Mouse (Mus musculus) heart, embryonic 11.5 days (tissue): Measurements from ENCODE around the gene Ppp1r12b. TPM values are rescaled to one million over a fixed set of nuclear protein-coding genes. Genes with fewer than 3 reads are reported as not detected.

Experiments used
- ATAC-seq: fragments of 200-750 bp; cut with Nextera tagmentation; replicated peaks from 2 replicates; pipeline ENCODE4 v1.8.0; 2017; ENCODE audit warnings: moderate library complexity; ENCODE audit not compliant: insufficient number of reproducible peaks, low FRiP score, low TSS enrichment
- H3K27ac ChIP-seq: fragments of 300-500 bp; sonication (generic); 2 replicates; pipeline ENCODE4 v1.5.1; 2014; ENCODE audit warnings: mild to moderate bottlenecking, low read depth, low read length
- H3K27me3 ChIP-seq: fragments of 300-500 bp; sonication (generic); 2 replicates; pipeline ENCODE4 v1.6.1; 2014; ENCODE audit warnings: mild to moderate bottlenecking, low read length, mixed read lengths; ENCODE audit not compliant: control insufficient read depth, insufficient read depth
- H3K36me3 ChIP-seq: fragments of 300-500 bp; sonication (generic); 2 replicates; pipeline ENCODE4 v1.6.1; 2014; ENCODE audit warnings: mild to moderate bottlenecking, low read length, moderate library complexity, mixed read lengths; ENCODE audit not compliant: control insufficient read depth, insufficient read depth
- H3K4me1 ChIP-seq: fragments of 300-500 bp; sonication (generic); 2 replicates; pipeline ENCODE4 v1.6.1; 2014; ENCODE audit warnings: low read length; ENCODE audit not compliant: control insufficient read depth, insufficient read depth
- H3K4me2 ChIP-seq: fragments of 300-500 bp; sonication (generic); 2 replicates; pipeline ENCODE4 v1.6.1; 2014; ENCODE audit warnings: mild to moderate bottlenecking, moderate library complexity
- H3K4me3 ChIP-seq: fragments of 300-500 bp; sonication (generic); 2 replicates; pipeline ENCODE4 v1.5.1; 2014; ENCODE audit warnings: low read depth, low read length
- H3K9ac ChIP-seq: fragments of 300-500 bp; sonication (generic); 2 replicates; pipeline ENCODE4 v1.6.1; 2014; ENCODE audit warnings: mild to moderate bottlenecking, low read depth, low read length, moderate library complexity
- H3K9me3 ChIP-seq: fragments of 300-500 bp; sonication (generic); replicated peaks from 2 replicates; pipeline ENCODE4 v1.6.1; 2016; ENCODE audit warnings: low read length; ENCODE audit not compliant: control insufficient read depth
- WGBS: fragments of 180-500 bp; shearing (Covaris S2); extraction: QIAGEN DNeasy Blood & Tissue Kit; methylation state at CpG from one replicate; pipeline ENCODE4 v1.1.7; 2014; ENCODE audit not compliant: insufficient replicate concordance; 5-methylcytosine and 5-hydroxymethylcytosine counted together
- polyA plus RNA-seq: library from polyadenylated mRNA; unstranded; fragments of >200 nt; fragmentation: Nextera tagmentation; extraction: Ambion mirVana; gene quantifications from 2 replicates; pipeline ENCODE4 v1.2.1, GENCODE M21; 2014

Ppp1r12b gene
- 23.2 and 26.7 TPM in 2 replicates for polyA plus RNA-seq

DNA sequence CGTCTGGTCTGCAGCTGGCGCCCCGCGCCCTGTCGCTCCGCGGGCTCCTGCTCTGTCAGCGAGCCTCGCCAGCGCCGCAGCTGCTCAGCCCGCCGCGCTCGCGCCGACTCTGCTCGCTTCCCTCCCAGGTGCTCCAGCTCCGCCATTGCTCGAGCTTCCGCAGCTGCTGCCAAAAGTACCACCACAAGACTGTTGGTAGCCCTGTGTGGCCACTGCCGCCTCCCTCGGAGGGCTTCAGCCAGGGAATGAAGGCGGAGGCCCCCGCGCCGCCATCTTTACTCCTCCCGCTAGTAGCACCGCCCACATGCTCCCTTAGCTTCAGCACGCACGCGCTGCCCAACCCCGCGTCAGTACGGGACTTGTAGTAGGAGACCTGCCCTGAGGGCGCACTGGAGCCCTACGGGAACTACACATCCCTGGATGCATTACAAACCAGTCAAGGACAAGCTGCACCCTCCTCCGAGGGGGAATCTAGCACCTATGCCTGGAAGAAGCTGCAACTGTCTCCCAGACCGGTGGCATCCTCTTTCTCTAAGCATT is at the start of gene Ppp1r12b:
Gene Ppp1r12b, minus strand, starts transcription at position 306 of the 540 bp plus-strand sequence.
- Histone ChIP-seq H3K36me3 (no peaks in the 10 kb centered on the region), H3K9me3 (no peaks in the 10 kb centered on the region), H3K4me1 (peaks cover 4% of the 10 kb centered on the region; the same call in 1 of the 2 replicates), H3K9ac (peak within 1 kb of the TSS; percentile 94), H3K4me2 (peak within 1 kb of the TSS; percentile 69), H3K27me3 (no peaks in the 10 kb centered on the region), H3K27ac (peak within 1 kb of the TSS; percentile 92), H3K4me3 (peak within 1 kb of the TSS; percentile 83)
- peak; percentile 95 for ATAC-seq
- under 1% methylated on average over 39 of the region's 39 CpGs for WGBS

DNA sequence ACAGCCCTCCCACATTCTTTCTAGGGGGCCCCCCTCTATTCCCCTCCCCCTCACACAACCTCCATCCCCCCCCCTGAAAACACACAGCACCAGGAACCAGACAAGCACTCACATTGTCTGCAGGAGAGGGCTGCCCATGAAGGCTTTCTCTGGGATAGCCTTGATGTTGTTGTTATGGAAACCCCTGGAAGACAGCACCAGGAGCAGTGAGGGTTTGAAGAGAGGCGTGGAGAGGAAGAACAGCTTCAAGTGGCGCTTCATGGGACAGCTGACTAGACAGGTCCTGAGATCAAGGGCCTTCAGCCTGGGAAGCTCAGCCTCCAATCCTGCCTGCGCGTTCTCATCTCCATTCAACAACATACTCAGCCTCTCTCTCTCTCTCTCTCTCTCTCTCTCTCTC is 47.6 kb upstream of the Ppp1r12b start:
- no peaks in the 10 kb centered on the region for H3K36me3 ChIP-seq
- H3K4me2 ChIP-seq, result no peak overlapping the region
- no peak overlapping the region for H3K9ac ChIP-seq
- no peak for ATAC-seq
- H3K27me3 ChIP-seq, result peaks cover 5% of the 10 kb centered on the region
- no peaks in the 10 kb centered on the region for H3K9me3 ChIP-seq
- H3K27ac ChIP-seq, result no peak overlapping the region
- no peak overlapping the region for H3K4me3 ChIP-seq
- no peaks in the 10 kb centered on the region for H3K4me1 ChIP-seq
- 40% methylated on average over 4 of the region's 4 CpGs for WGBS

DNA sequence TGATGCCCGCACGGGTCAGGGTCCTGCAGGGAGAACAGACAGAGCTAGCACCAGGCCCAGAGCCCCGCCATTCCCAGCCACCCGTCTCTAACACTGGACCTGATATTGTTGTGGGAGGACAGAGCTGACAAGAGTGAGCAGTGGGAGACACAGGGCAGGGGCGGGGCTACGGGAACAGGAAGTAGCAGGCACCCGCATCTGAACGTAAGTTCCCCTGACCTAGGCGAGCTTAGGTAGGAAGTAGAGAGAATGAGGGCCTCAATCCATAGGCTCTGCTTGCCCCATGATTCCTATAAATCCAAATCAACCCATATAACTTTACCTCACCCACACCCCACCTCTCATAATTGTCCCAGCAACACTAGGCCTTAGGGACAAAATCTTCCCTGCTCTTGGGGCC is 44.8 kb upstream of the Ppp1r12b start:
- no peak overlapping the region for H3K4me3 ChIP-seq
- WGBS, result 67% methylated on average over 9 of the region's 9 CpGs
- H3K27ac ChIP-seq, result no peak overlapping the region
- peaks cover 13% of the 10 kb centered on the region for H3K27me3 ChIP-seq
- no peak for ATAC-seq
- H3K9ac ChIP-seq, result no peak overlapping the region
- H3K36me3 ChIP-seq, result no peaks in the 10 kb centered on the region
- no peaks in the 10 kb centered on the region for H3K9me3 ChIP-seq
- H3K4me2 ChIP-seq, result no peak overlapping the region
- H3K4me1 ChIP-seq, result no peaks in the 10 kb centered on the region

DNA sequence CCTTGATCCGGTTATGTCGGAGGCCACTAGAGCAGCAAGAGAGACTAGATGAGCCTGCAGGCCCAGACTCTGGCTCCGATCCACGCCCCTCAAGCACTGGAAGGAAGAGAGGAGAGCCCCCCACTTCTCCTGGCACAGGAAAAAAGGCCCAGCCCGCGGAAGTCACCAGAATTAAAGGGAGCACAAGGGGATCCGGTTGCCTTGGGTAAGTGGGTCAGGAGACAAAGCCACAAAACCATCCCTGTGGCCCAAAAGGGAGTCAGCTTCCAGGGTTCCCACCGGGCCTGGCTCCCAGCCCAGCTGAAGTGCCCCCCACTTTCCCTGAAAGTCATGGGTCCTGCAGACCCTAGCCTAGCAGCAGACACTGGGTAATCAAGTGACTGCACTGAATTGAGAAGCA is 42.5 kb upstream of the Ppp1r12b start:
- no peaks in the 10 kb centered on the region for H3K36me3 ChIP-seq
- no peak for ATAC-seq
- no peak overlapping the region for H3K27ac ChIP-seq
- no peak overlapping the region for H3K4me3 ChIP-seq
- no peak overlapping the region for H3K4me2 ChIP-seq
- WGBS, result 89% methylated on average over 8 of the region's 8 CpGs
- no peaks in the 10 kb centered on the region for H3K4me1 ChIP-seq
- no peak overlapping the region for H3K9ac ChIP-seq
- H3K27me3 ChIP-seq, result peaks cover 20% of the 10 kb centered on the region
- no peaks in the 10 kb centered on the region for H3K9me3 ChIP-seq

DNA sequence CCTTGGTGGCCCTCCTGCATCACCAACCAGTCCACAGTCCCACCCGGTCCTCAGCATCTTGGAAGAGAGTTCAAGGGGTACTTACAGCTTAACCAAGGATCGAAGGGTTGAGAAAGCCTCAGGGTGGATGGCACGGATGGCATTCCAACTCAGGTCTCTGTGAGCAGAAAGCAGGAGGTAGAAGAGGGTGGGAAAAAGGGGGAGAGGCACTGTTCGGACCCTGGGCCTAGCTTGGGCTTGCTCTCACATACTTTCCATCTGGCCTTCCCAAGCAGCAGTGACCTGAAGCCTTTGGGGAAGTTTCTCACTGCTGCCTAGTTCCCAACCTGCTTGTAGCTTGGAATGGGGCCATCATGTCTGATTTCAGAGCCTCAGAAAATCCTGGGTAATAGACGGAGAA is 41.8 kb upstream of the Ppp1r12b start:
- Histone ChIP-seq H3K4me3 (no peak overlapping the region), H3K4me1 (no peaks in the 10 kb centered on the region), H3K27ac (no peak overlapping the region), H3K9ac (no peak overlapping the region), H3K36me3 (no peaks in the 10 kb centered on the region), H3K9me3 (no peaks in the 10 kb centered on the region), H3K27me3 (peaks cover 19% of the 10 kb centered on the region), H3K4me2 (no peak overlapping the region)
- 71% methylated on average over 5 of the region's 5 CpGs for WGBS
- ATAC-seq, result no peak

DNA sequence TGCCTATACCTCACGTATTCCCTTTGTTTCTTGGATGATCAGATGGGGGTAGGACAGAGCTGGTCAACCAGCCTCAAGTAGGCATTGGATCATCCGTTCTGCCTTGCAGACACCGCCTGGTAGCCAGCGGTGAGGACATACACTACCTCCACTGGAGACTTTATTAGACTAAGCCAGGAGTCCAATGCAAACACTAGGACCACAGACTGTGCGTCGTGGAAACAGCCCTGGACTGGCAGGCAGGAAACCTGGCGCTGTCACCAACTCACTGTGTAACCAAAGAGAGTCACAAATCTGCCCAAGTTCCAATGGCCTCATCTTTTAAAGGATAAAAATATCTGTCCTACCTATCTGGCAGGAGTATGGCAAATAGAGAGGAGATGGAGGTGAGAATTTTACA is 40.7 kb upstream of the Ppp1r12b start:
- Histone ChIP-seq H3K27me3 (peaks cover 23% of the 10 kb centered on the region), H3K36me3 (no peaks in the 10 kb centered on the region), H3K9me3 (no peaks in the 10 kb centered on the region), H3K9ac (no peak overlapping the region), H3K4me3 (no peak overlapping the region), H3K4me1 (peaks cover 4% of the 10 kb centered on the region; the same call in 1 of the 2 replicates), H3K4me2 (no peak overlapping the region), H3K27ac (no peak overlapping the region)
- 82% methylated on average over 7 of the region's 7 CpGs for WGBS
- ATAC-seq, result no peak

DNA sequence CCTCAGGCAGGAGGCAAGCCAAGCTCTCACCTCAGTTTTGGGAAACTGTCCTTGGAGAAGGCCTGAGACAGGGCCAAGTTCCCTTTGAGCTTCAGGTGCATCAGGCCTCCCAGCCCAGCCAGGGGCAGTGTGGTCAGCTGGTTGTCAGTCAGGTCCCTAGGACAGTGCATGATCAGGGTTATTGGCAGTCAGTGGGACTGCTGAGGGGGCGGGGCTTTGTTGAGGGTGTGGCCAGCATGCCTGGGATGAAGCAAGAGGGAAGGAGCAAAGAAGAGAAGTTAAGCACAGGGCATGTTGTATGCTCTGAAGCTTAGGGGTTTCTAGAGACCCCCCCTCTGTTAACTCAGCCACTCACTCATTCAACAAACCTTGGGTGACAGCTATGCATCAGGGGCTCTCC is 40.2 kb upstream of the Ppp1r12b start:
- Histone ChIP-seq H3K27me3 (peaks cover 23% of the 10 kb centered on the region), H3K4me2 (no peak overlapping the region), H3K4me3 (no peak overlapping the region), H3K9ac (no peak overlapping the region), H3K27ac (no peak overlapping the region), H3K9me3 (no peaks in the 10 kb centered on the region), H3K36me3 (no peaks in the 10 kb centered on the region), H3K4me1 (peaks cover 4% of the 10 kb centered on the region; the same call in 1 of the 2 replicates)
- ATAC-seq, result no peak
- WGBS, result 22% methylated on average over 1 of the region's 1 CpGs

DNA sequence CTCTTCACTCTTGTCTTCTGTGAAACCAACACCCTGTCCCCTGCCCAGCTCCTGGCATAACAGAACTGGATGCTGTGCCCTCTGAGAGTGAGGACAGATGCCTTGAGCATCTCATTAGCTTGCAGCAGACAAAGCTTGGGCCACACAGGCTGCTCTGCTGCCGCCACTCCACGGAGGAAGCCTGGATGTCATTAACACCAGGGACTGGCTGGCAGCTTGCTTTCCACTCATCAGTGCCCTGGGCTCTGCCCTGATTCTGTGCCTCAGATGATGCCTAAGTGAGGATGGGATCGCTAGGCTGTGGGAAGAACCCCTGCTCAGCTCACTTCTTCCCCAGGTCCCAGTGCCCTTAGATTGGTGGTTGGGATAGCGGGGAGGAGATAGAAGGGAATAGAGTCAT is 39.7 kb upstream of the Ppp1r12b start:
- Histone ChIP-seq H3K9ac (no peak overlapping the region), H3K4me3 (no peak overlapping the region), H3K4me2 (no peak overlapping the region), H3K27ac (no peak overlapping the region), H3K27me3 (peaks cover 24% of the 10 kb centered on the region), H3K9me3 (no peaks in the 10 kb centered on the region), H3K36me3 (no peaks in the 10 kb centered on the region), H3K4me1 (peaks cover 4% of the 10 kb centered on the region; the same call in 1 of the 2 replicates)
- ATAC-seq, result no peak
- 58% methylated on average over 4 of the region's 4 CpGs for WGBS

DNA sequence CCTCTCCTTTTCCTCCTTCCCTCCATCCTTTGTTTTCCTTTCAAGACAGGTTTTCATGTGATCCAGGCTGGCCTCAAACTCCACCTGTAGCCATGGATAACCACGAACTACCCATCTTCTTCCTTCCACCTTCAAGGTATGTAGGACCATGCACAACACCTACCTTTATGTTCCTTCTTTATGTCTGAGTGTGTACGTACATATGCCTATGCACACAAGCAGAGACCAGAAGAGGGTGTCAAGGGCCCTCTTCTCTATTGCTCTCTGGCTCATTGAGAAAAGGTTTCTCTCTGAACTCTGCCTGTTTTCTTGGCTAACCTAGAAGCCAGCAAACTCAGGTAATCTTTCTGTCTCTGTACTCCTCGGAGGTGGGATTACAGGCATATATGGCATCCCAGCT is 39.0 kb upstream of the Ppp1r12b start:
- Histone ChIP-seq H3K9ac (no peak overlapping the region), H3K27ac (no peak overlapping the region), H3K4me1 (peaks cover 4% of the 10 kb centered on the region; the same call in 1 of the 2 replicates), H3K9me3 (no peaks in the 10 kb centered on the region), H3K4me3 (no peak overlapping the region), H3K36me3 (no peaks in the 10 kb centered on the region), H3K27me3 (peaks cover 29% of the 10 kb centered on the region), H3K4me2 (no peak overlapping the region)
- ATAC-seq, result no peak
- WGBS, result 69% methylated on average over 3 of the region's 3 CpGs
